Mouse (Mus musculus): ENCODE data around the gene Tsga10ip. TPM values are rescaled to one million over a fixed set of nuclear protein-coding genes. Genes with fewer than 3 reads are reported as not detected.

Tsga10ip gene
- polyA plus RNA-seq, 1 experiment from 2014 or later, result not detected

DNA sequence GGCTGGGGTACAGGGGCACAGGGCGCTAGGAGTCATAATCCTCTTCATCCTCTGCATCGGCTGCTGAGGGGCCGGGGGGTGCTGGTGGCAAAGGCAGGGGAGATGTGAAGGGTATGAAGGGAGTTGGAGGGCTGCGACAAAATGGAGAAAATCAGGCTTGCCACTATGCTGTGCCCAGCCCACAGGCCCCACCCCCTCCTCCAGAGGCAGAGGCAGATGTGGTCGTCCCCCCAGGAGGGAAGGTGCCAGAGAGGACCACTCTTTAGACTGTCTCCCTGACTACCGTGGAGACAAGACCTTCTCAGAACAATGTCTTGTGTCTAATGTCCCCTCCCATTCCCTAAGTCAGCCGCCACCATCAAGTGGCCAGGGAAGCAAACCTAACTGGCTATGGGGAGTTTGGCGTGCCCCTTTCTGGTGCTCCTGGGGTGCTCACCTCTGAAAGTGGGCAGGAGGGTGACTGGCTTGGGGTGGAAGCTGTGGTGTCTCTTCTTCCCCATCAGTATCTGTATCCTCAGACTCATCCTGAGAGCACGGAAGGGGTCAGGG, 20.6 kb upstream of the Tsga10ip start:
- no peak for DNase-seq
- H3K4me2 ChIP-seq, result peak overlapping the region; percentile 96
- peaks cover 51% of the 10 kb centered on the region for H3K4me1 ChIP-seq (replicated peaks)
- ATAC-seq (ENCODE audit: low read depth), result no peak
- peak overlapping the region; percentile 82; the same call in 1 of the 2 replicates for H3K4me3 ChIP-seq (replicated peaks)
- 87% methylated on average over 9 of the region's 9 CpGs for whole genome bisulfite sequencing (ENCODE audit: insufficient replicate concordance)
- H3K27ac ChIP-seq, result peak overlapping the region; percentile 91; the same call in 1 of the 2 replicates
- H3K36me3 ChIP-seq, result peaks cover 53% of the 10 kb centered on the region
- H3K9ac ChIP-seq, result peak overlapping the region; percentile 84; the same call in 1 of the 2 replicates
- H3K9me3 ChIP-seq (replicated peaks), result no peaks in the 10 kb centered on the region
- no peaks in the 10 kb centered on the region for H3K27me3 ChIP-seq

DNA sequence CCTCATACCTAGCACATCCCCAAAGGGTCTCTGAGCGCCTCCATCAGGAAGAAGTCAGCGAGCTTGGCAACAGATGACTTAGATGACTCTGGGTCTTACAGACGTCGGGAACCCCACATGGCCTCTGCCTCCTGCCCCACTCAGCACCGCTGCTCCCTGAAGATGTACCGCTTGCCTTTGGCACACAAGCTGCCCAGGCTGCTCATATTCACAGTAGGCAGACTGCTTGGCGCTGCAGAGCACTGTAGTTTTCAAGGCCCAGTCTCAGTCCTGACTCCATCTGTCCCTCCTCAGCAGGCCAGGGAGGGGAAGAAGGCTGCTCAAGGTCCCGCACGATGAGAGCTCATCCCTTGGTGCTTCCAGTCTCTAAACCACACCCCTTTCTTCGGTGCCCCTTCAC, 19.9 kb upstream of the Tsga10ip start:
- DNase-seq, result no peak
- no peak overlapping the region for H3K4me3 ChIP-seq (replicated peaks)
- no peak for ATAC-seq (ENCODE audit: low read depth)
- H3K9ac ChIP-seq, result no peak overlapping the region
- peaks cover 52% of the 10 kb centered on the region for H3K36me3 ChIP-seq
- H3K27me3 ChIP-seq, result no peaks in the 10 kb centered on the region
- H3K9me3 ChIP-seq (replicated peaks), result no peaks in the 10 kb centered on the region
- H3K4me1 ChIP-seq (replicated peaks), result peaks cover 47% of the 10 kb centered on the region
- no peak overlapping the region for H3K4me2 ChIP-seq
- 82% methylated on average over 10 of the region's 10 CpGs for WGBS (ENCODE audit: insufficient replicate concordance)
- no peak overlapping the region for H3K27ac ChIP-seq

GRCm38 (mm10) chr19:5421784-5422183, 19.5 kb upstream of the Tsga10ip start:
- Histone ChIP-seq H3K36me3 (peaks cover 47% of the 10 kb centered on the region), H3K4me3 (replicated peaks) (no peak overlapping the region), H3K27me3 (no peaks in the 10 kb centered on the region), H3K9me3 (replicated peaks) (no peaks in the 10 kb centered on the region), H3K4me2 (no peak overlapping the region), H3K4me1 (replicated peaks) (peaks cover 42% of the 10 kb centered on the region), H3K9ac (no peak overlapping the region), H3K27ac (no peak overlapping the region)
- no peak for ATAC-seq (ENCODE audit: low read depth)
- no peak for DNase-seq
- WGBS (ENCODE audit: insufficient replicate concordance), result 83% methylated on average over 5 of the region's 5 CpGs

DNA sequence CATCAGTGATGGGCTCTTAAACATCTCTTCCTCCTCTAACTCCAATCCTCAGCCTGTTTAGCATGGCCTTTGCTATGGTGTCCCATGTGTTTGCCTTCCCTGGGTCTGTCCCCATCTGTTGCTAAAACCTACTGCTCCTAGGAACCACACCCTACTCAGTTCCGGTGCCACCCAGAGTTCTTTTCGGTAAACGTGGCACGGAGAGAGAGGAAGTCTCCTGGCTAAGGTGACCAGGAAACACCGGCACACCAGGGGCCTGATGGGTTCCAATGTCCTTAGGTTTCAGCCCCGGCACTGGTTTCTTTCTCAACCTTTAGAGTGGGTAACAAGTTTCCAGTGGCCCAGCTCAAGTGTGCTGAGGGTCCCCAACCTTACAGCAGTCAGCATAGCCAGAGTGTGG, 18.3 kb upstream of the Tsga10ip start:
- Histone ChIP-seq H3K4me2 (no peak overlapping the region), H3K9me3 (replicated peaks) (no peaks in the 10 kb centered on the region), H3K27ac (no peak overlapping the region), H3K27me3 (no peaks in the 10 kb centered on the region), H3K36me3 (peaks cover 39% of the 10 kb centered on the region), H3K4me1 (replicated peaks) (peaks cover 30% of the 10 kb centered on the region), H3K4me3 (replicated peaks) (no peak overlapping the region), H3K9ac (0 out of 2 replicates have a peak overlapping the region, but pooled peaks have one; percentile 13)
- DNase-seq (no peak), ATAC-seq (ENCODE audit: low read depth) (no peak)
- 78% methylated on average over 6 of the region's 6 CpGs for whole genome bisulfite sequencing (ENCODE audit: insufficient replicate concordance)

DNA sequence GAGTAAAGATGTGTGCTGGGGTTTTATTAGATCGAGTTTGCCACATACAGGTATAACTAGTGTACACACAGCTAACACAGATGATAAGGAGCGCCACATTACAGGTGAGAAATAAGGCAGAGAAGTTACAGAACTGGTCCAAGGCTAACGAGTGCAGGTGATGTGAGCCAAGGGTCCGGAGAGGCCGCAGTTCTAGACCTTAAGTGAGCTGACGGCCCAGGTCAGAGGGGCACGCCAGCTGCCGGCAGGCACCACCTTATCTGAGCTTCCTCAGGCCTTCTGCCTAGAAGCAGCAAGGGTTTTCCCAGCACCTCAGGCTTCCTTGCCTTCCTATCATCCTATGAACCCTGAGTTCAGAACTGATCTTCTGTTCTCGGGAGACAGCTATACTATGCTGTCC, 17.3 kb upstream of the Tsga10ip start:
- Histone ChIP-seq H3K27ac (no peak overlapping the region), H3K4me2 (no peak overlapping the region), H3K9me3 (replicated peaks) (no peaks in the 10 kb centered on the region), H3K4me1 (replicated peaks) (peaks cover 30% of the 10 kb centered on the region), H3K4me3 (replicated peaks) (no peak overlapping the region), H3K9ac (no peak overlapping the region), H3K36me3 (peaks cover 39% of the 10 kb centered on the region), H3K27me3 (no peaks in the 10 kb centered on the region)
- WGBS (ENCODE audit: insufficient replicate concordance), result 54% methylated on average over 9 of the region's 9 CpGs
- DNase-seq, result no peak
- ATAC-seq (ENCODE audit: low read depth), result no peak

GRCm38 (mm10) chr19:5418750-5419466, 16.6 kb upstream of the Tsga10ip start:
- H3K4me3 ChIP-seq (replicated peaks), result no peak overlapping the region
- peaks cover 39% of the 10 kb centered on the region for H3K36me3 ChIP-seq
- H3K9ac ChIP-seq, result no peak overlapping the region
- no peak overlapping the region for H3K4me2 ChIP-seq
- ATAC-seq (ENCODE audit: low read depth) (no peak), DNase-seq (no peak)
- no peaks in the 10 kb centered on the region for H3K9me3 ChIP-seq (replicated peaks)
- no peaks in the 10 kb centered on the region for H3K27me3 ChIP-seq
- H3K27ac ChIP-seq, result no peak overlapping the region
- H3K4me1 ChIP-seq (replicated peaks), result peaks cover 30% of the 10 kb centered on the region
- WGBS (ENCODE audit: insufficient replicate concordance), result 86% methylated on average over 8 of the region's 8 CpGs

GRCm38 (mm10) chr19:5414534-5414957, 12.2 kb upstream of the Tsga10ip start:
- peaks cover 9% of the 10 kb centered on the region for H3K4me1 ChIP-seq (replicated peaks)
- DNase-seq (no peak), ATAC-seq (ENCODE audit: low read depth) (no peak)
- H3K36me3 ChIP-seq, result 0 out of 2 replicates have a peak, but pooled peaks cover 5% of the 10 kb centered on the region
- H3K4me3 ChIP-seq (replicated peaks), result no peak overlapping the region
- H3K27me3 ChIP-seq, result no peaks in the 10 kb centered on the region
- H3K4me2 ChIP-seq, result no peak overlapping the region
- WGBS (ENCODE audit: insufficient replicate concordance), result 59% methylated on average over 2 of the region's 2 CpGs
- H3K9me3 ChIP-seq (replicated peaks), result no peaks in the 10 kb centered on the region
- H3K27ac ChIP-seq, result no peak overlapping the region
- no peak overlapping the region for H3K9ac ChIP-seq

DNA sequence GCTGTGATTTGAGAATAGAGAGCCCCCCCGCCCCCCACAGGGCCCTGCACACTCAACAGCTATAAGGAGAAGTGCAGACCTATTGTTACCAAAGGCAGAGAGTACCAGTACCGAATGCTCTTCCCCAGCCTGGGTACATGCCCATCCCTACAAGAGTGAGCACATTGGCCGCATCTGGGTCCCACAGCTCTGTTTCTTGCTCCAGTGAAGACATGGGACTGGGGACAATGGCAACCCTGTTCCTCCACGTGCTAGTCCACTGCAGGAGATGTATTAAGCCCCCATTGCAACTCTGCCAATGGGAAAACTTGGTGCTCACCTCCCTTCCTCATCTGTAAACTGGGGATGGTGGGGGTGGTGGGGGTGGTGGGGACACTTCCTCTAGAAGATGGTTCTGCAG, 11.5 kb upstream of the Tsga10ip start:
- Histone ChIP-seq H3K36me3 (0 out of 2 replicates have a peak, but pooled peaks cover 8% of the 10 kb centered on the region), H3K9ac (no peak overlapping the region), H3K27me3 (no peaks in the 10 kb centered on the region), H3K4me2 (no peak overlapping the region), H3K9me3 (replicated peaks) (no peaks in the 10 kb centered on the region), H3K4me3 (replicated peaks) (no peak overlapping the region), H3K4me1 (replicated peaks) (peaks cover 12% of the 10 kb centered on the region), H3K27ac (no peak overlapping the region)
- DNase-seq, result no peak
- no peak for ATAC-seq (ENCODE audit: low read depth)
- WGBS (ENCODE audit: insufficient replicate concordance), result 60% methylated on average over 4 of the region's 4 CpGs

DNA sequence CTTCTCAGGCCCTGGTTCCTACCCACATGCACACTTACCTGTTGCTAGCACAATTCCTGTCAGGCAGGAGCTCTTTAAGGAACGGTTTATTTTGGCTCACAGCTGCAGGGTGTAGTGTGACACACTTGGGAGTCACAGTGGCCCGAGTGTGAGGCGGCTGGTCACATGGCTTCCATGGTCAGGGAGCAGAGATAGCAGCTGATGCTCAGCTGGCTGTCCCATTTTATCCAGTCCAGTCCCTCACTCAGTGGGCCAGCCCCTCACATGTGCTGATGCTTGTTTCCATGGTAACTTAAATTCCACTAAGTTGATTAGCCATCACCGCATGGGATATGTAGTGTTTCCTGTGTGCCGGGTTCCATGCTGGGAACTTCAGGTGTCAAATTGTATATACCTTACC, 9.6 kb upstream of the Tsga10ip start:
- no peak overlapping the region for H3K27ac ChIP-seq
- no peaks in the 10 kb centered on the region for H3K27me3 ChIP-seq
- no peak overlapping the region for H3K9ac ChIP-seq
- DNase-seq, result no peak
- no peak overlapping the region for H3K4me3 ChIP-seq (replicated peaks)
- peaks cover 29% of the 10 kb centered on the region for H3K4me1 ChIP-seq (replicated peaks)
- H3K36me3 ChIP-seq, result 0 out of 2 replicates have a peak, but pooled peaks cover 6% of the 10 kb centered on the region
- H3K9me3 ChIP-seq (replicated peaks), result no peaks in the 10 kb centered on the region
- ATAC-seq (ENCODE audit: low read depth), result no peak
- WGBS (ENCODE audit: insufficient replicate concordance), result 71% methylated on average over 5 of the region's 5 CpGs
- H3K4me2 ChIP-seq, result no peak overlapping the region

GRCm38 (mm10) chr19:5410641-5411040, 8.3 kb upstream of the Tsga10ip start:
- Histone ChIP-seq H3K9me3 (replicated peaks) (no peaks in the 10 kb centered on the region), H3K27ac (no peak overlapping the region), H3K27me3 (no peaks in the 10 kb centered on the region), H3K9ac (no peak overlapping the region), H3K4me3 (replicated peaks) (no peak overlapping the region), H3K36me3 (0 out of 2 replicates have a peak, but pooled peaks cover 6% of the 10 kb centered on the region), H3K4me2 (no peak overlapping the region), H3K4me1 (replicated peaks) (peaks cover 33% of the 10 kb centered on the region)
- 82% methylated on average over 5 of the region's 5 CpGs for WGBS (ENCODE audit: insufficient replicate concordance)
- ATAC-seq (ENCODE audit: low read depth), result no peak
- no peak for DNase-seq

GRCm38 (mm10) chr19:5409068-5409467, 6.7 kb upstream of the Tsga10ip start:
- Histone ChIP-seq H3K36me3 (0 out of 2 replicates have a peak, but pooled peaks cover 6% of the 10 kb centered on the region), H3K27ac (peak overlapping the region; percentile 98; the same call in 1 of the 2 replicates), H3K9ac (no peak overlapping the region), H3K4me1 (replicated peaks) (peaks cover 31% of the 10 kb centered on the region), H3K9me3 (replicated peaks) (no peaks in the 10 kb centered on the region), H3K4me2 (no peak overlapping the region), H3K4me3 (replicated peaks) (0 out of 2 replicates have a peak overlapping the region, but pooled peaks have one; percentile 10), H3K27me3 (no peaks in the 10 kb centered on the region)
- ATAC-seq (ENCODE audit: low read depth) (no peak), DNase-seq (no peak)
- WGBS (ENCODE audit: insufficient replicate concordance), result 71% methylated on average over 5 of the region's 5 CpGs
